Comparison of ENCODE assay signal across 17 mouse cellular contexts in genomic region chr3:68491516-68491915, GRCm38 (mm10).
DNase-seq lines count a peak whose midpoint lies in the region; ATAC-seq and TF ChIP-seq lines count a peak whose summit lies in the region.
"Had no signal": no experiment of that assay in that cellular context is flagged by ENCODE, and none has a peak within 500 bp of the region (broad histone marks: within the 10 kb centered on the region; RNA-seq: fewer than 3 reads in every experiment).

No protein-coding gene starts in this region.

- no peak overlapping the region; the same call in 1 of the 2 replicates for H3K4me3 ChIP-seq in gastrocnemius, adult 2 months
- H3K4me3 ChIP-seq in intestine, embryonic 14.5 days (ENCODE audit: low read depth, low read length): no peak overlapping the region
- H3K4me3 ChIP-seq in intestine, embryonic 15.5 days (replicated peaks): no peak overlapping the region
- H3K4me3 ChIP-seq in lung, embryonic 16.5 days (ENCODE audit: low read length): no peak overlapping the region
- H3K4me3 ChIP-seq in stomach, postnatal 0 days (ENCODE audit: low read depth, low read length): no peak overlapping the region
- H3K4me3 ChIP-seq: forebrain, embryonic 13.5 days; megakaryocyte, embryonic 14.5 days; midbrain, embryonic 15.5 days had no signal

- DNase-seq in gastrocnemius, adult 2 months: no peak
- DNase-seq in gastrocnemius, postnatal 36 days: no peak
- DNase-seq in intestine, embryonic 14.5 days (ENCODE audit: low spot score): no peak
- no peak for DNase-seq in lung, postnatal 4 days
- DNase-seq in stomach, postnatal 0 days (ENCODE audit: low spot score): no peak
- DNase-seq in gastrocnemius, postnatal 14 days: no peak
- DNase-seq: adrenal gland, adult 8-10 months; cerebellum, adult 11 months; cerebellum, postnatal 14 days; embryo, embryonic 11 days; kidney, postnatal 10 days; thymus, postnatal 36 days had no signal

- no peak for TF ChIP-seq EP300 in stomach, postnatal 0 days (optimal IDR thresholded peaks at IDR 0.05)

- peak overlapping the region; percentile 95 for H3K27ac ChIP-seq in gastrocnemius, adult 2 months
- H3K27ac ChIP-seq in intestine, embryonic 14.5 days (ENCODE audit: low read depth): 0 out of 2 replicates have a peak overlapping the region, but pooled peaks have one; percentile 97
- no peak overlapping the region for H3K27ac ChIP-seq in intestine, embryonic 15.5 days
- peak overlapping the region; percentile 99; the same call in 1 of the 2 replicates for H3K27ac ChIP-seq in lung, embryonic 16.5 days (ENCODE audit: low read length)
- H3K27ac ChIP-seq in stomach, postnatal 0 days (replicated peaks): peak overlapping the region; percentile 8; the same call in 1 of the 2 replicates
- H3K27ac ChIP-seq: forebrain, embryonic 13.5 days; midbrain, embryonic 15.5 days had no signal

- no peak for TF ChIP-seq CTCF in gastrocnemius, adult 2 months (IDR thresholded peaks at IDR 0.05)
- TF ChIP-seq CTCF in stomach, postnatal 0 days (IDR thresholded peaks at IDR 0.05; ENCODE audit: low read depth): no peak

- 72% methylated on average over 6 of the region's 6 CpGs for WGBS in intestine, embryonic 14.5 days
- 77% methylated on average over 6 of the region's 6 CpGs for WGBS in intestine, embryonic 15.5 days
- WGBS in lung, embryonic 16.5 days: 59% methylated on average over 6 of the region's 6 CpGs
- 69% methylated on average over 6 of the region's 6 CpGs for WGBS in stomach, postnatal 0 days

- peaks cover 12% of the 10 kb centered on the region; the same call in 1 of the 2 replicates for H3K4me1 ChIP-seq in intestine, embryonic 14.5 days (replicated peaks; ENCODE audit: control insufficient read depth, insufficient read depth, low read length)
- peaks cover 12% of the 10 kb centered on the region; the same call in 1 of the 2 replicates for H3K4me1 ChIP-seq in intestine, embryonic 15.5 days (replicated peaks)
- H3K4me1 ChIP-seq in lung, embryonic 16.5 days (replicated peaks; ENCODE audit: control insufficient read depth, insufficient read depth, low read length): peaks cover 28% of the 10 kb centered on the region; the same call in 1 of the 2 replicates
- 0 out of 2 replicates have a peak, but pooled peaks cover 2% of the 10 kb centered on the region for H3K4me1 ChIP-seq in stomach, postnatal 0 days (replicated peaks; ENCODE audit: control insufficient read depth, insufficient read depth)

- H3K9me3 ChIP-seq in intestine, embryonic 14.5 days (ENCODE audit: control insufficient read depth, low read length): no peaks in the 10 kb centered on the region
- no peaks in the 10 kb centered on the region for H3K9me3 ChIP-seq in intestine, embryonic 15.5 days
- no peaks in the 10 kb centered on the region for H3K9me3 ChIP-seq in lung, embryonic 16.5 days (ENCODE audit: control insufficient read depth, low read length)
- H3K9me3 ChIP-seq in stomach, postnatal 0 days (ENCODE audit: control insufficient read depth, low read length): no peaks in the 10 kb centered on the region
- H3K9me3 ChIP-seq: forebrain, embryonic 13.5 days; megakaryocyte, embryonic 14.5 days; midbrain, embryonic 15.5 days had no signal

- H3K36me3 ChIP-seq in intestine, embryonic 14.5 days (ENCODE audit: control insufficient read depth, insufficient read depth, low read length): no peaks in the 10 kb centered on the region
- no peaks in the 10 kb centered on the region for H3K36me3 ChIP-seq in intestine, embryonic 15.5 days
- no peaks in the 10 kb centered on the region for H3K36me3 ChIP-seq in lung, embryonic 16.5 days (ENCODE audit: control insufficient read depth, insufficient read depth, low read length)
- H3K36me3 ChIP-seq in stomach, postnatal 0 days (ENCODE audit: control insufficient read depth, insufficient read depth, low read length): no peaks in the 10 kb centered on the region
- H3K36me3 ChIP-seq: midbrain, embryonic 15.5 days had no signal

- no peak overlapping the region for H3K9ac ChIP-seq in intestine, embryonic 14.5 days (ENCODE audit: low read length)
- no peak overlapping the region for H3K9ac ChIP-seq in intestine, embryonic 15.5 days
- H3K9ac ChIP-seq in lung, embryonic 16.5 days (ENCODE audit: low read length): no peak overlapping the region
- H3K9ac ChIP-seq in stomach, postnatal 0 days (ENCODE audit: low read length): no peak overlapping the region
- H3K9ac ChIP-seq: forebrain, embryonic 13.5 days; midbrain, embryonic 15.5 days had no signal

- no peaks in the 10 kb centered on the region for H3K27me3 ChIP-seq in intestine, embryonic 14.5 days (replicated peaks; ENCODE audit: control insufficient read depth, insufficient read depth, low read length)
- H3K27me3 ChIP-seq in intestine, embryonic 15.5 days (replicated peaks): no peaks in the 10 kb centered on the region
- no peaks in the 10 kb centered on the region for H3K27me3 ChIP-seq in lung, embryonic 16.5 days (ENCODE audit: control insufficient read depth, insufficient read depth, low read depth, low read length)
- no peaks in the 10 kb centered on the region for H3K27me3 ChIP-seq in stomach, postnatal 0 days (ENCODE audit: control insufficient read depth, insufficient read depth, low read length)
- H3K27me3 ChIP-seq: midbrain, embryonic 15.5 days had no signal

- intact Hi-C loops in gastrocnemius, adult 2 months (cut with DNase I): no loop called here
- intact Hi-C loops in gastrocnemius, postnatal 36 days (cut with DNase I): no loop called here
- intact Hi-C loops in gastrocnemius, postnatal 14 days (cut with DNase I; ENCODE audit: low total_unique reads): no loop called here

- H3K4me2 ChIP-seq in intestine, embryonic 14.5 days (ENCODE audit: low read length): no peak overlapping the region
- no peak overlapping the region for H3K4me2 ChIP-seq in intestine, embryonic 15.5 days (replicated peaks)
- no peak overlapping the region for H3K4me2 ChIP-seq in lung, embryonic 16.5 days (ENCODE audit: low read depth, low read length)
- H3K4me2 ChIP-seq in stomach, postnatal 0 days (replicated peaks; ENCODE audit: low read depth): no peak overlapping the region
- H3K4me2 ChIP-seq: forebrain, embryonic 13.5 days; midbrain, embryonic 15.5 days had no signal

- ATAC-seq in intestine, embryonic 14.5 days (replicated peaks; ENCODE audit: low FRiP score, low TSS enrichment, low read depth): no peak
- ATAC-seq in intestine, embryonic 15.5 days: no peak
- ATAC-seq in lung, embryonic 16.5 days (ENCODE audit: low read depth): no peak
- no peak for ATAC-seq in stomach, postnatal 0 days (ENCODE audit: low FRiP score, low TSS enrichment)
- ATAC-seq: forebrain, embryonic 13.5 days; midbrain, embryonic 15.5 days had no signal
